Mouse (Mus musculus): Measurements from ENCODE around the gene Adk.
"Not testable (repeated sequence)": the region's sequence is repeated elsewhere in the genome, so short reads cannot be mapped to it uniquely, and the experiment has no call there.

The Adk gene

DNA sequence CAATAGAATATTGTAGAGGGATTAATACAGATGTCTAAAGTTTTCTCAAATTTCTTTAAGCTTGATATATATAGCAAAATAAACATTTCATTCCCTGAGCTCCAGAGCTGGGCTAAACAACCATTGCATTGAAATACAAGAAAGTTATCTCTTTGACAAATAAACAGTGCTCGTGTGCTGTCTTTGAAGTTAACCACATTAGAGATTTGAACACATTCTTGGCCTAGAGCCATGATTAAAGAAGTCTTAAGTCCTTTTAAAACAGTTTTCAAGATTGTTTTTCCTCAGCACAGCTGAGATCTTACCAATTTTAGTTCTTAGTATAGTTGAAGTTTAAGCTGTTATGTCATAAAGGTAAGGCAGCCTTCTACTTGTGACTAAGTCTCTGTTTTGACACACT is 11.9 kb downstream of the Adk start:
- no peak for DNase-seq (ENCODE audit: low read depth, low spot score)

- no peak for DNase-seq (ENCODE audit: low read depth, low spot score)
These were observed 13.3 kb downstream of the Adk start for GRCm38 (mm10) chr14:21065490-21066162.

DNA sequence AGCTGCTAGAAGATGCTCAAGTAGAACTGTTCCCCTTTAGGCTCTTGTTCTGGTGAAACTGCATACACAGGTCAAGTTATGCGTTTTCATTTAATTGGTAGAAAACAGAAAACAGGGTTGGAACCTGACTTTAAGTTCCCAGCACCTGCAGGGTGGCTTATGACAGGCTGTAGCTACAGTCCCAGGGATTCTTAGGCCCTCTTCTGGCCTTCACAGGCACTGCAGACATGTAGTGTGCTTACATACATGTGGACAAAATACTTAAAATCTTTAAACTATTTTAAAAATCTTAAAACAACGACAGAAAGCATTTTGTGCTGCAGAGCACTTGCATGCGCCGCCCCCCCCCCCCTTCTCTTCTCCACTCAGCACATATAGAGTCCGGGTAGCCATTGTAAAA is 17.2 kb downstream of the Adk start:
- no peak for DNase-seq (ENCODE audit: low read depth, low spot score)

- DNase-seq (ENCODE audit: low read depth, low spot score) = no peak
These were observed 21.6 kb downstream of the Adk start for GRCm38 (mm10) chr14:21073981-21074380.

GRCm38 (mm10) chr14:21074398-21075320 is 22.3 kb downstream of the Adk start:
- DNase-seq (ENCODE audit: low read depth, low spot score) = no peak

DNA sequence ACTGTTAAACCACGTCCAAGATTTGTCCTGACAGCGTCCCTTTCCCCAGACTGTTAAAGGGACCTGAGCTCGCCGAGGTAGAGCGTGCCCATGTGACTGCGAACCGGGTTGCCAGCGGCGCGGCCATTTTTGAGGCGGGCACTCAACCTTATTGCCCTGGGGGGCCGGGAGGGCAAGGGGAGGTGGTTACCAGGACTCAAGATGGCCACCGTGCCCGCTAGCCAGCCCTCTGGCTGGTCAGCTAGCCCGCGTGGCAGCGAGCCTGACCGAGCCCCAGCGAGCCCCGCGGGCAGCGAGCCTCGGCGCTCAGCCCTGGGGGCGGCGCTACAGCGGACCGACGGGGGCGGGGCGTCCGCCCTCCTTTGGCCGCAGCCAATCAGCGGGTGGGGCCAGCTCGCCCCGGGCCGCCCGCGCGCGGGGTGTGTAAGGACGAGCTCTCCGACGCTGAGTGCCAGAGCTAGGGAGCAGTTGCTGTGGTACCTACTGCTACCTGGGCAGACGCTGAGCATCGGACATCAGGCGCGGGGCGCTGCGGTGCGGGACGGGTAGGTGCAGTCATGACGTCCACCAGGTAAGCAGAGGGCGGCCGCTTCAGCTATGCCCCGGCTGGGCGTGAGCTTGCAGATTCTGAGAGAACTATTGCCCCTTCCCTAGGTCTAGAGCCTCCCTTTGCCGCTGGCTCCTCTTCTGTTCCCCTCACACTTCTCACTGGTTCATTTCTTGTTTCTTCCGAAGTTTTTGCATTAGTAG is 23.6 kb downstream of the Adk start:
- peak; percentile 93 for DNase-seq (ENCODE audit: low read depth, low spot score)

DNA sequence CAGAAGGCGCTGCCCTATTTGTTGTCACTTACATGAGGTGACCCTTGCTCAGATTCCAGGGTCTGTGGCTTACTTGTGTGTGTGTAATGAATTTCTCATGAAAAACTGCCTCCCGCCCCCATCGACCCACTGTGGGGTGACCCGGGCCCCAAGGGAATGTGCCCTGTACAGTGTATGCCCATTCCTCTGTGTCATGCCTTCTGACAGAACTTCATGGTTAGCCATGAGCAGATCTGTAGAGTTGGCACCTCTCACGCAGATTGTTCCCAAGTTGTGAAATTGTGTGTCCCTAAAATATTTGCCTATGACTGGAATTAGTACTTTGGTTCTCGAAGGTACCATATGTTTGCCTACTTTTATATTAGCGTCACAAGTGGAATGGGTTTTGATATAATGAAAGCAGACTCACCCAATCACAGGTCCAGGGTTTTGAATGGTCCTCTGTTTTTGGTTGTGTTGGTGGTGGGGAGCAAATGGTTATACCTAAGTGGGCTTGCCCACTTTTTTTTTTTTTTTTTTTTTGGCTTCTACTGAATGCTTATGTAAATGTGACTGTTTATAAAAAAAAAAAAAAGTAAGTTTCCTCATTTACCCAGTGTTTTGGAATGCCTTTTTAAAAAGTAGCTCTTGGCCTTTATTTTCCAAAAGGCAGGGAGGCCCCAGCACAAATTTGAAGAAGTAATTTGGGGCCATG is 24.3 kb downstream of the Adk start:
- no peak for DNase-seq (ENCODE audit: low read depth, low spot score)

DNA sequence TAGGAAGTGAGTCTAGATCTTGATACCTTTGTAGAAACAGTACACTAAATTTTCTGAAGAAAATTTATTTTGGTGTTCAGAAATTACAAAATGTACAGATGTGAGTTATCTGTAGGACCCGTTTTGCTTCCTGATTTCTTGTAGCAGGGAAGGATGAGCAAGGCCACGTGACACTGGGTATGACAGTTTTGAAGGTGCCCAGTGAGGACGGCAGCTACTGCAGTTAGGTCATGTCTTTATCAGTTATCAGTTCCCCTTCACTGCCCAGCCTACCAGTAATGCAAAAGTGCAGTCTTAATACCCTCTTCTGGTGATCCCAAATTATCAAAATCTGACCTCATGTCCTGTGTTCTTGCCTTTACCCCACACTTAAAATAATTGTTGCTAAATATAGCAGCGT is 25.6 kb downstream of the Adk start:
- DNase-seq (ENCODE audit: low read depth, low spot score) = no peak

DNA sequence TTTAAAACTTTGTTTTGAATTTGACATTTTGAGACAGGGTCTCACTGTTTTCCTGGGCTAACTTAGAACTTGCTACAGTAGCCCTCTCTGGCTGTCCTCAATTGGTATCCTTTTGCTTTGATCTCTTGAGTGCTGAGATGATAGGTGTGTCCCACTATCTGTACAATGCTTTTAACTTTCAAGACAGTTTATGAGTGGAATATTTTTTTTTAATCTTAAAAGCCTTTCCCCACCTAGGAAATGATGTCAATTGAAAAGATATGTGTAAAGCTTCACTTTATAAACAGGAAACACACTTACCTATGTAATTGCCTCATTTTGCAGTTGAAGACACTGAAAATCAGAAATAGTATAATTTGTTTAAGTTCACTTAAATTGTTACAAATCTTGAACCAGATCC is 26.1 kb downstream of the Adk start:
- no peak for DNase-seq (ENCODE audit: low read depth, low spot score)

- DNase-seq (ENCODE audit: low read depth, low spot score) = no peak
These were observed 30.4 kb downstream of the Adk start for GRCm38 (mm10) chr14:21082823-21083222.

DNA sequence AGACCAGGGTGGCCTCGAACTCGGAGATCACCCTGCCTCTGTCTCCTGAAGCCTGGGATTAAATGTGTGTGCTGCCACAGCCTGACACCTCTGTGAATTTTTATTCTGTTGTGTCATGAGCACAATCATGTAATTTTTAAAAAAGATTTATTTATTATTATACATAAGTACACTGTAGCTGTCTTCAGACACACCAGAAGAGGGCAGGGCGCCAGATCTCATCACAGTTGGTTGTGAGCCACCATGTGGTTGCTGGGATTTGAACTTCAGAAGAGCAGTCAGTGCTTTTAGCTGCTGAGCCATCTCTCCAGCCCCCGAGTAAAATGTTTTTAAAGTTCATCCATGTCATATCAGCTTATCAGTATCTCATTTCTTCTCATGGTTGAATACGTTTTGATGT is 33.3 kb downstream of the Adk start:
- DNase-seq (ENCODE audit: low read depth, low spot score) = no peak

- DNase-seq (ENCODE audit: low read depth, low spot score) = no peak
These were observed 33.7 kb downstream of the Adk start for GRCm38 (mm10) chr14:21086106-21086505.

GRCm38 (mm10) chr14:21086827-21087351 is 34.5 kb downstream of the Adk start:
- DNase-seq (ENCODE audit: low read depth, low spot score) = peak; percentile 56

- no peak for DNase-seq (ENCODE audit: low read depth, low spot score)
These were observed 35.2 kb downstream of the Adk start for GRCm38 (mm10) chr14:21087390-21088060.

DNA sequence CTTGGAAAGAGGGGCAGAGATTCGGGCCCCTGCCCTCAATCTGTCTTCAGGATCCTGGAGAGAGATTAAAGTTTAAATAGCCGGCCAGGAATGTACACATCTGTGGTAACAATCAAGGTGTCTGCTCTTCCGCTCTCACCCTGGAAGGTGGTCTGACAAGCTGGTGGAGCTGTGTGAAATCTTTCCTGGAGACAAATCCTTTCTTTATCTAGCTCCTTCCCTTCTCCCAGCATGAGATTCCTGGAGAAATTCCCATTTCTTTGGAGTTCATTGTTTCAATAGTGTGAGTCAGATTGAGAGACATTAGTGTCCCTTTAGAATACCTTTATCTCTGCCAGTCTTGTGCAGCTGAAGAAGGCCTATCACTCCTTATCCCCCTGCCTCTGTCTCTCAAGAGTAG is 36.4 kb downstream of the Adk start:
- DNase-seq (ENCODE audit: low read depth, low spot score) = peak; percentile 39

- DNase-seq (ENCODE audit: low read depth, low spot score) = no peak
These were observed 38.0 kb downstream of the Adk start for GRCm38 (mm10) chr14:21090400-21090799.

GRCm38 (mm10) chr14:21090930-21091486 is 38.6 kb downstream of the Adk start:
- no peak for DNase-seq (ENCODE audit: low read depth, low spot score)

DNA sequence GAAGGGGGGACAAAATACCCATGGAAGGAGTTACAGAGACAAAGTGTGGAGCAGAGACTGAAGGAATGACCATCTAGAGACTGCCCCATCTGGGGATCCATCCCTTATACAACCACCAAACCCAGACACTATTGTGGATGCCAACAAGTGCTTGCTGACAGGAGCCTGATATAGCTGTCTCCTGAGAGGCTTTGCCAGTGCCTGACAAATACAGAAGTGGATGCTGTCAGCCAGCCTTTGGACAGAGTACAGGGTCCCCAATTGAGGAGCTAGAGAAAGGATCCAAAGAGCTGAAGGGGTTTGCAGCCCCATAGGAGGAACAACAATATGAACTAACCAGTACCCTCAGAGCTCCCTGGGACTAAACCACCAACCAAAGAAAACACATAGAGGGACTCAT is 41.8 kb downstream of the Adk start:
- not testable (repeated sequence) for DNase-seq (ENCODE audit: low read depth, low spot score)

- DNase-seq (ENCODE audit: low read depth, low spot score) = no peak
These were observed 43.9 kb downstream of the Adk start for GRCm38 (mm10) chr14:21096279-21096678.

GRCm38 (mm10) chr14:21096689-21097088 is 44.3 kb downstream of the Adk start:
- no peak for DNase-seq (ENCODE audit: low read depth, low spot score)

- DNase-seq (ENCODE audit: low read depth, low spot score) = no peak
These were observed 47.0 kb downstream of the Adk start for GRCm38 (mm10) chr14:21099371-21099770.

Measured in mesoderm, embryonic 11.5 days (tissue).